Mouse (Mus musculus) forebrain, embryonic 15.5 days (tissue): Measurements from ENCODE around the gene Vopp1. TPM values are rescaled to one million over a fixed set of nuclear protein-coding genes. Genes with fewer than 3 reads are reported as not detected.

Source experiments
- polyA plus RNA-seq: library from polyadenylated mRNA; unstranded; fragments of >200 nt; fragmentation: Nextera tagmentation; extraction: Ambion mirVana; gene quantifications from 2 replicates; pipeline ENCODE4 v1.2.1, GENCODE M21; 2015

Vopp1 gene
- polyA plus RNA-seq, 1 experiment from 2014 or later, result 182 TPM

Other genes starting within 250 kb of the Vopp1 start
- gene Herc6, start 244.2 kb downstream of the Vopp1 start, polyA plus RNA-seq, result 1.6 and 2.4 TPM in 2 replicates
- gene Pyurf, start 133.1 kb downstream of the Vopp1 start, polyA plus RNA-seq, result 9.2 and 10.8 TPM in 2 replicates
- 80.7 and 86.1 TPM in 2 replicates for gene Lancl2, start 122.6 kb downstream of the Vopp1 start, polyA plus RNA-seq
- gene Vmn1r21, start 25.2 kb upstream of the Vopp1 start, polyA plus RNA-seq, result not detected in 2 replicates
- not detected in 2 replicates for gene Vmn1r22, start 82.9 kb upstream of the Vopp1 start, polyA plus RNA-seq
- not detected in 2 replicates for gene Vmn1r23, start 101.7 kb upstream of the Vopp1 start, polyA plus RNA-seq
- gene Vmn1r24, start 136.3 kb upstream of the Vopp1 start, polyA plus RNA-seq, result not detected in 2 replicates
- gene Vmn1r25, start 155.7 kb upstream of the Vopp1 start, polyA plus RNA-seq, result not detected in 2 replicates
- not detected in 2 replicates for gene Vmn1r26, start 190.0 kb upstream of the Vopp1 start, polyA plus RNA-seq